Mouse (Mus musculus): ENCODE results near the gene Atp1a1. TPM values are rescaled to one million over a fixed set of nuclear protein-coding genes. Genes with fewer than 3 reads are reported as not detected.

The Atp1a1 gene
- polyA plus RNA-seq, 1 experiment from 2014 or later = 162 TPM

DNA sequence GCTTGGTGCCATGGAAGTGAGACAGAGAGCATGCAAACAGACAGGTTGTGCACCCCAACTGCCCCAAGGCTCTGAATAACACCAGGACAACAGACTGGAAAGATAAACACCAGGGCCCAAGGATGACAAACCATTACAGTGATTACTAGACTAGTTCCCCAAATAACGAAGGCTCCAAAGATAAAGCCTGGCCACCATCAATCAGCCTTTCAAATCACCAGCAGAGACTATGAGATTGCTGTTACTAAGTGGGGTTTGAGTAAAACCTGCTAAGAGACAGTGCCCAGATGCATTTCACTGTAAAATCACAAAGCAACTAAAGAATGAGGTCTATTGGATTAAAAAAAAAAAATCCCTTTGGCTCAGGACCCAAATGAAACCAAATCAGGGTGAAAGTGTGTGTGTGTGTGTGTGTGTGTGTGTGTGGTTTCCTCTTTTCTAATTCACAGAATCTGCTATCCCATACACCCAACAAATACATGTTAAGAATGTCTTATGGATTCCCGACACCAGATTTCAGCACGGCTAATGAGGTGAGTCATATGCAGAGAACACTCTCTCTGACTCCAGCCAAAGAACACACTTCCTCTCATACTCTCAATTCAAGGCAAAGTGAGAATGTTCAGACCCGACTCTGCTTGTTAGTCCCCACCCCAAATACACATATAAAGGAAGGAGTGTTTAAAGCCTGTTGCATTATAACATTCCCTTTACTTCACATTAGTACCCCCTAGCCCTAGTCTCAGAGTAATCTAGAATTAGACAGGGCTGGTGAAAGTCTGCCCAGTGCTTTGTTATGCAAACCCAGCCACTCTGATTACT, 4.4 kb downstream of the Atp1a1 start:
- ATAC-seq (ENCODE audit: low read depth) (no peak), DNase-seq (ENCODE audit: low spot score) (peak; percentile 82)
- WGBS = 12% methylated on average over 4 of the region's 4 CpGs
- Histone ChIP-seq H3K9ac (ENCODE audit: low read depth, low read length) (peak overlapping the region; percentile 20; the same call in 1 of the 2 replicates), H3K36me3 (ENCODE audit: control insufficient read depth, insufficient read depth, low read length) (peaks cover under 1% of the 10 kb centered on the region; the same call in 1 of the 2 replicates), H3K27me3 (replicated peaks; ENCODE audit: control insufficient read depth, insufficient read depth, low read length) (no peaks in the 10 kb centered on the region), H3K4me2 (ENCODE audit: low read depth, low read length) (peak overlapping the region; percentile 89), H3K4me3 (ENCODE audit: low read depth, low read length) (no peak overlapping the region), H3K27ac (replicated peaks; ENCODE audit: low read depth, low read length) (peak overlapping the region; percentile 28), H3K9me3 (ENCODE audit: control insufficient read depth, low read length) (no peaks in the 10 kb centered on the region), H3K4me1 (ENCODE audit: control insufficient read depth, insufficient read depth, low read length) (peaks cover 57% of the 10 kb centered on the region)

DNA sequence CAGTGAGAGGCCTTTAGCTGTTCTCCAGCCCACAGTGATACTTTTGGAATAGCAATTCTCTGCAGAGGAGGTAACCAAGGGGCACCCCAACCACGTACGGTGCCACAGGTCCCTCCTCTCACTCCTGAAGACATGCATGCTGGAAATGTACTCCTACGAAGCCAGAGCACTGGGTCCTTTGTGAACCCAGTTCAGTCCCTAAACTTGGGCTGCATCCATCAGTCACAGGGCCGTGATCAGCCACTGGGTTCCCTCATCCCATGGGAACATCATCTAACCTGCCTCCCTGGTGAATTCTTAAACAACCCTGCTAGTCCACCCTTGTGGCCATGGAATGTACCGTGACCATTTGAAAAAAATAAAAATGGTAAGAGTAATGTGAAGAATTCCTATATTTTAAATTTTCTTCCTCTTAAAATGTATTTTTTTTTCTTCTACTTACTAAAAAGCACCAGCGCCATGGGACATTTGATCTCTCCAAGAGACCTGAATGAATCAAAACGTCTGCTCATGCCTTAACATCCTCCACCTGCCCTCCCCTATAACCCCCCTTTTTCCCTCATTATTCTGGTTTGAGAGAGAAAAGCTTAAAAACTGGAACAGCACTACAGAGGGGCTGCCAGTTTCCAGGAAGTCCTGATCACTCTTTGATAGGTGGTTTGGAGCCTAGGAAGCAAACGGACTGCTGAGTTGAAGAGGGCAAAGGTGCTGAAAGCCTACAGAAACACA, 5.1 kb downstream of the Atp1a1 start:
- Histone ChIP-seq H3K27ac (replicated peaks; ENCODE audit: low read depth, low read length) (no peak overlapping the region), H3K4me1 (ENCODE audit: control insufficient read depth, insufficient read depth, low read length) (peaks cover 55% of the 10 kb centered on the region), H3K36me3 (ENCODE audit: control insufficient read depth, insufficient read depth, low read length) (peaks cover 9% of the 10 kb centered on the region), H3K4me2 (ENCODE audit: low read depth, low read length) (0 out of 2 replicates have a peak overlapping the region, but pooled peaks have one; percentile 18), H3K9ac (ENCODE audit: low read depth, low read length) (no peak overlapping the region), H3K9me3 (ENCODE audit: control insufficient read depth, low read length) (no peaks in the 10 kb centered on the region), H3K4me3 (ENCODE audit: low read depth, low read length) (no peak overlapping the region), H3K27me3 (replicated peaks; ENCODE audit: control insufficient read depth, insufficient read depth, low read length) (no peaks in the 10 kb centered on the region)
- ATAC-seq (ENCODE audit: low read depth) (no peak), DNase-seq (ENCODE audit: low spot score) (no peak)
- 57% methylated on average over 8 of the region's 8 CpGs for WGBS

DNA sequence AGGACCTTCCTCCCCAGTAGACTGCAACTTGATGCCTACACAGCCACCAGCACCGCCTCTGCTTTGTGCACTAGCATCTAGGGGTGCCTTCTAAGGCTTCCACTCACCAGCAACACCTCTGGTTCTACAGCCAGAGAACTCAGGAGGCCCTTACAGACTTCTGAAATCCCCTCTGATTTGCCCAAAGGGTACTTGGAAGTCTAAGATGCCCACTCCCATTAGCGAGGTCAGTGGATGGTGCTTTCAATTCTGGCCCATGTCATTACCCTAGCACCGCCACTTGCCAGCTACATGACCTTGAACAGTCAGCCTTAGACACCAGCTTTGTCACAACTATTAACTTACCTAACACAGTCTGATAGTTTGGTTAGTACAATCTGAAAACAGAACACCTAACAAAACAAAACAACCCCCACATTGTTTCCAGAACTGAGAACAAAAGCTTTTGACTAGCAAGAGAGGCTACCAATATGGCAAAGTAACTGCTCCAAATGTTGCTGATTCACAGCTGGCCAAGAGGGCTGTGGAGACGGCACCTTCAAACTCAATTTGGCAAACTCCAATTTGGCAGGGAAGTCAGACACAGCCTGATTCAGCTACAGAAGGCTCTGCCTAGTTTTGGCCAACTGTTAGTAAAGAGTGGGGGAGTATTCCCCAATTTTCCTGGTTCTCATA, 6.1 kb downstream of the Atp1a1 start:
- WGBS = 66% methylated on average over 4 of the region's 4 CpGs
- Histone ChIP-seq H3K9ac (ENCODE audit: low read depth, low read length) (no peak overlapping the region), H3K9me3 (ENCODE audit: control insufficient read depth, low read length) (no peaks in the 10 kb centered on the region), H3K4me3 (ENCODE audit: low read depth, low read length) (no peak overlapping the region), H3K4me1 (ENCODE audit: control insufficient read depth, insufficient read depth, low read length) (peaks cover 55% of the 10 kb centered on the region), H3K36me3 (ENCODE audit: control insufficient read depth, insufficient read depth, low read length) (peaks cover 19% of the 10 kb centered on the region), H3K27me3 (replicated peaks; ENCODE audit: control insufficient read depth, insufficient read depth, low read length) (no peaks in the 10 kb centered on the region), H3K4me2 (ENCODE audit: low read depth, low read length) (no peak overlapping the region), H3K27ac (replicated peaks; ENCODE audit: low read depth, low read length) (no peak overlapping the region)
- ATAC-seq (ENCODE audit: low read depth) (no peak), DNase-seq (ENCODE audit: low spot score) (no peak)

DNA sequence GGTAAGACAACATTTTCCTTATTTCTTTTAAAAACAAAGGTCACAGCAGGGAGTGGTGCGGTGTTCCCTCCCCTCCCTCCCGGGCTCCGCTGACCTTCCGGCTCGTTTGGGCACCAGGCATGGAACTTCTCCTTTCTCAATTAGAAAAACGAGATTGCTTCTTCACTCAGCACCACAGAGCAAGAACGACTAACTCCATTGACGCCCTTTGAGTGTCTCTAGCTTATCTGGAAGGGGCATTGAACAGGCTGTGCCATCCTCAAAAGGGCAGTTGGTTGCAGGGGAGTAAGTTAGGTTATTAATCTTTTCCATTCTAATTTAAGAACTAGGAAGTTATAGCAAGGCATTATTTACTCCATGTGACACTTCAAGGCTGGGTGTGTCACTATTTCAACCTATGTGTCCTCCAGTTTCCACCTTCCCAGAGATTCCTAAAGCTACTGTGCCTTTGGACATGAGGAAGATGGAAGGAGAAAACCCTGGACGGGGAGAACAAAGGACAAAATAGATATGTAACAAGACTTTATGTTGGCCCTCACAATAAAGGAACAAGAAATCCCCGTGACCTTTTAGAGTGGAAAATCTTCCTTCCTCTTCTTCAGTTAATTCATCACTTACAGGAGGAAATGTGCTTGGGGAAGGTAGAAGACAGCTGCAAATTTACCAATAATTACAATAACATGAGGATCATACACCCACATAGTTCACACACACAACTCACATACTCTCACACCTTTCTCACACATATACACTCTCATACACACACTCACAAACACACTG, 7.0 kb downstream of the Atp1a1 start:
- no peak overlapping the region for H3K4me3 ChIP-seq (ENCODE audit: low read depth, low read length)
- ATAC-seq (ENCODE audit: low read depth) (no peak), DNase-seq (ENCODE audit: low spot score) (no peak)
- H3K4me1 ChIP-seq (ENCODE audit: control insufficient read depth, insufficient read depth, low read length) = peaks cover 55% of the 10 kb centered on the region
- peaks cover 26% of the 10 kb centered on the region for H3K36me3 ChIP-seq (ENCODE audit: control insufficient read depth, insufficient read depth, low read length)
- 49% methylated on average over 10 of the region's 10 CpGs for WGBS
- no peaks in the 10 kb centered on the region for H3K9me3 ChIP-seq (ENCODE audit: control insufficient read depth, low read length)
- H3K27ac ChIP-seq (replicated peaks; ENCODE audit: low read depth, low read length) = 0 out of 2 replicates have a peak overlapping the region, but pooled peaks have one; percentile 46
- no peak overlapping the region for H3K4me2 ChIP-seq (ENCODE audit: low read depth, low read length)
- H3K9ac ChIP-seq (ENCODE audit: low read depth, low read length) = no peak overlapping the region
- H3K27me3 ChIP-seq (replicated peaks; ENCODE audit: control insufficient read depth, insufficient read depth, low read length) = no peaks in the 10 kb centered on the region

DNA sequence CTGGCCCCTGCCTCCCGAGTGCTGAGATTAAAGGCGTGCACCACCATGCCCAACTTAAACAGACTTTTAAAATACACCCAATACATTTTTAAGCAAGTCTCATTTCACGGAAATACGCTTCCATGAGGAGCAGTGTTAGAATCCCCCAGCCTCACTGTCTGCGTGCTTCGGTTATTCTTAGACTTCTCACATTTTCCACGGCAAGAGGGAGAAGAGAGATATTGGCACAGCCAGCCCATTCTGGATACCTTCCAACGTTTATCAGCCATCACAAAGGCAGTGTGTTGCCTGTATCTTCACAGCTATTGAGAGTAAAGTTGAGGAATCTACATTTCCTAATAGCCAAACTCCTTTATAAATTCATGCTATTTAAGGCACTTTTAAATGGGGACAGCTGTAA, 7.8 kb downstream of the Atp1a1 start:
- H3K9me3 ChIP-seq (ENCODE audit: control insufficient read depth, low read length) = no peaks in the 10 kb centered on the region
- H3K27me3 ChIP-seq (replicated peaks; ENCODE audit: control insufficient read depth, insufficient read depth, low read length) = no peaks in the 10 kb centered on the region
- ATAC-seq (ENCODE audit: low read depth) (no peak), DNase-seq (ENCODE audit: low spot score) (no peak)
- H3K36me3 ChIP-seq (ENCODE audit: control insufficient read depth, insufficient read depth, low read length) = peaks cover 35% of the 10 kb centered on the region
- peak overlapping the region; percentile 46; the same call in 1 of the 2 replicates for H3K27ac ChIP-seq (replicated peaks; ENCODE audit: low read depth, low read length)
- WGBS = 51% methylated on average over 8 of the region's 8 CpGs
- H3K4me1 ChIP-seq (ENCODE audit: control insufficient read depth, insufficient read depth, low read length) = peaks cover 51% of the 10 kb centered on the region
- no peak overlapping the region; the same call in 1 of the 2 replicates for H3K4me2 ChIP-seq (ENCODE audit: low read depth, low read length)
- H3K9ac ChIP-seq (ENCODE audit: low read depth, low read length) = no peak overlapping the region
- H3K4me3 ChIP-seq (ENCODE audit: low read depth, low read length) = no peak overlapping the region

DNA sequence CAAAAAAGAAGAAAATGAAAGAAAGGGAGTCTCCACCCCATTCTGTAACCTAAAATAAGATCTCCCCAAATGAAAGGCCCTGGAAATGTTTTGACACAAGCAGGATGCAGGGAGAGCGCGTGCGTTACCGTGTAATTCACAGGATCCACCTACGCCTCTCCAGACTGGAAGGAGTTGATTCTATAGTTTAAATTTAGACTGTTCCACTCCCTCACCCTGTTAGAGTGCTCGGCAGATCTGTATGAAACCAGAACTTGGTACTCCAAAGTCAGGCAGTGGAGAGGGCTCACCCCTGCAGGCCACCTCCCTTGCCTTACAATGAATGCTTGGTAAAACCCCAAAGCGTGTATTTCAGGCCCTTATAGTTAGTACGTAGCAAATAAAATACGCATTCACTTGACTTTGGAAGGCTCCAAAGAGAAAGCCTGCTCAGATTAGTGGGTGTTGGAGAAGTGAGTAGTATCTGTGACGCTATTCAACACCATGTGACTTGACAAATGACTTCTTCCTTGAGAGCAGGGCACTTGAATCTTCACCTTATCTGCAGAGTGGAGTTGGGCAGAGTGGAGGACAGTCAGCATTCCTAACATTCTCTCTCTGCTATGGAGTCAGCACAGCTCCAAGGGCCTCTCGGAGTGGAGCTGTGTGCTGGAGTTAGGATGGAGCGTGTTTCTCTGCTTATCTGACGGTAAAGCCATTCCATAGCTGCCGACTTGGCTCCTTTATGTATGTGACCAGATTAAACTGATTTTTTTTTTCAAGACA, 8.4 kb downstream of the Atp1a1 start:
- no peak overlapping the region; the same call in 1 of the 2 replicates for H3K4me2 ChIP-seq (ENCODE audit: low read depth, low read length)
- no peaks in the 10 kb centered on the region for H3K9me3 ChIP-seq (ENCODE audit: control insufficient read depth, low read length)
- H3K27ac ChIP-seq (replicated peaks; ENCODE audit: low read depth, low read length) = peak overlapping the region; percentile 46
- 65% methylated on average over 14 of the region's 14 CpGs for WGBS
- peaks cover 45% of the 10 kb centered on the region for H3K4me1 ChIP-seq (ENCODE audit: control insufficient read depth, insufficient read depth, low read length)
- DNase-seq (ENCODE audit: low spot score) (no peak), ATAC-seq (ENCODE audit: low read depth) (no peak)
- H3K4me3 ChIP-seq (ENCODE audit: low read depth, low read length) = no peak overlapping the region
- peaks cover 41% of the 10 kb centered on the region for H3K36me3 ChIP-seq (ENCODE audit: control insufficient read depth, insufficient read depth, low read length)
- H3K27me3 ChIP-seq (replicated peaks; ENCODE audit: control insufficient read depth, insufficient read depth, low read length) = no peaks in the 10 kb centered on the region
- H3K9ac ChIP-seq (ENCODE audit: low read depth, low read length) = no peak overlapping the region

DNA sequence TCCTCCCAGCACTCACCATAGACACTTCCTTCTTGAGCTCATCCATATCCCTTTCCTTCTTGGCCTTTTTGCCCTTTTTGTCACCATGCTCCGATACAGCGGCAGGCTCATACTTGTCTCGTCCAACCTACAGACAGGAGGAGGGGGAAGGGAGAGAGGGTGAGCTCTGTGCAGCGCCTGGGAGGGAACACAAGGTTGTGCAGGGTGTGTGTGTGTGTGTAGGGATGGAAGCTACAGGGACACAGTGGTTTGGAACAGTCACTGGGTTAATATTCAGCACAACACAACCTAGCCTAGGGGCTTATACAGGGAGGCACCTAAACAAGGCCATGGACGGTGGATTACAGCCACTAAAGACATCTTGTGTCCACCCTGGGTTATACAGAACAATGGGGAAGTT, 9.5 kb downstream of the Atp1a1 start:
- Histone ChIP-seq H3K36me3 (ENCODE audit: control insufficient read depth, insufficient read depth, low read length) (peaks cover 52% of the 10 kb centered on the region), H3K27ac (replicated peaks; ENCODE audit: low read depth, low read length) (no peak overlapping the region), H3K9ac (ENCODE audit: low read depth, low read length) (no peak overlapping the region), H3K4me3 (ENCODE audit: low read depth, low read length) (no peak overlapping the region), H3K9me3 (ENCODE audit: control insufficient read depth, low read length) (no peaks in the 10 kb centered on the region), H3K4me2 (ENCODE audit: low read depth, low read length) (no peak overlapping the region), H3K27me3 (replicated peaks; ENCODE audit: control insufficient read depth, insufficient read depth, low read length) (no peaks in the 10 kb centered on the region), H3K4me1 (ENCODE audit: control insufficient read depth, insufficient read depth, low read length) (peaks cover 35% of the 10 kb centered on the region)
- WGBS = 62% methylated on average over 5 of the region's 5 CpGs
- DNase-seq (ENCODE audit: low spot score) (no peak), ATAC-seq (ENCODE audit: low read depth) (no peak)
